Mouse (Mus musculus): ENCODE measurements at regions not wholly inside any gene's neighbourhood (a gene's known extent, or its start where the extent isn't known, plus 50 kb on each side); places are given as distances from the start of the nearest gene placed in this dataset.

DNA sequence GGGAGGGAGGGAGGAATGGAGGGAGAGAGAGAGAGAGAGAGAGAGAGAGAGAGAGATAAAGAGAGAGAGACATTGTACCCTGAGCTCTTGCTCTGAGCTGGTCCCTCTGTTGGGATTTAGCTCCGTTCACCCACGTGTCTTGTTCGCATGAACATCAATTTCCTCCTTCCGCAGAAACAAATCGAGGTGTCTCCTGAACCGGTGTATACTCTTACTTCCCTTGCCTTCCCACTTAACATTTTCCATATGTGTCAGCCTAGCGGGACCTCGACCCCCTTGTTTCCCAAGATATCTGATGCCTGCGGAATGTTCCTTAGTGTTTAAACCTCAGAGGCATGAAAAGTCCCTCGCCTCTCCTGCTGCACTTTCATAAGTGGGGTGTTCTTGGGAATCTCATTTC is 484.1 kb downstream of the Med13l start:
- Histone ChIP-seq H3K27me3 (ENCODE audit: control insufficient read depth, insufficient read depth, insufficient read length) (no peaks in the 10 kb centered on the region), H3K79me2 (ENCODE audit: control insufficient read depth, insufficient read depth) (no peaks in the 10 kb centered on the region), H3ac (ENCODE audit: control insufficient read depth, insufficient read length, low read depth) (no peak overlapping the region), H3K36me3 (ENCODE audit: control insufficient read depth, insufficient read depth) (no peaks in the 10 kb centered on the region), H3K79me3 (ENCODE audit: low read depth) (no peaks in the 10 kb centered on the region), H3K4me3 (ENCODE audit: insufficient read depth, poor library complexity, severe bottlenecking) (no peak overlapping the region)
- TF ChIP-seq USF1 (IDR thresholded peaks at IDR 0.05; ENCODE audit: low read depth) (no peak), CEBPB (IDR thresholded peaks at IDR 0.05; ENCODE audit: low read depth) (no peak), CTCF (IDR thresholded peaks at IDR 0.05; ENCODE audit: control insufficient read depth, insufficient read depth, insufficient read length) (no peak), MYOG (IDR thresholded peaks at IDR 0.05; ENCODE audit: control insufficient read depth, extremely low read depth, insufficient read length) (no peak), MAX (IDR thresholded peaks at IDR 0.05) (no peak), FOSL1 (IDR thresholded peaks at IDR 0.05; ENCODE audit: insufficient read depth, low read length, poor library complexity, severe bottlenecking) (no peak), MYOD1 (IDR thresholded peaks at IDR 0.05; ENCODE audit: control insufficient read depth, insufficient read length, low read depth) (no peak)

- H3K27me3 ChIP-seq (ENCODE audit: control insufficient read depth, insufficient read depth, insufficient read length): no peaks in the 10 kb centered on the region
- H3K79me3 ChIP-seq (ENCODE audit: low read depth): no peaks in the 10 kb centered on the region
- H3ac ChIP-seq (ENCODE audit: control insufficient read depth, insufficient read length, low read depth): no peak overlapping the region
- H3K79me2 ChIP-seq (ENCODE audit: control insufficient read depth, insufficient read depth): no peaks in the 10 kb centered on the region
- TF ChIP-seq MYOD1 (IDR thresholded peaks at IDR 0.05; ENCODE audit: control insufficient read depth, insufficient read length, low read depth) (no peak), FOSL1 (IDR thresholded peaks at IDR 0.05; ENCODE audit: insufficient read depth, low read length, poor library complexity, severe bottlenecking) (no peak), CEBPB (IDR thresholded peaks at IDR 0.05; ENCODE audit: low read depth) (no peak), CTCF (IDR thresholded peaks at IDR 0.05; ENCODE audit: control insufficient read depth, insufficient read depth, insufficient read length) (no peak), MAX (IDR thresholded peaks at IDR 0.05) (no peak), USF1 (IDR thresholded peaks at IDR 0.05; ENCODE audit: low read depth) (no peak), MYOG (IDR thresholded peaks at IDR 0.05; ENCODE audit: control insufficient read depth, extremely low read depth, insufficient read length) (no peak)
- no peaks in the 10 kb centered on the region for H3K36me3 ChIP-seq (ENCODE audit: control insufficient read depth, insufficient read depth)
- no peak overlapping the region for H3K4me3 ChIP-seq (ENCODE audit: insufficient read depth, poor library complexity, severe bottlenecking)
Measured at GRCm38 (mm10) chr5:119047581-119047980, 487.1 kb downstream of the Med13l start.

DNA sequence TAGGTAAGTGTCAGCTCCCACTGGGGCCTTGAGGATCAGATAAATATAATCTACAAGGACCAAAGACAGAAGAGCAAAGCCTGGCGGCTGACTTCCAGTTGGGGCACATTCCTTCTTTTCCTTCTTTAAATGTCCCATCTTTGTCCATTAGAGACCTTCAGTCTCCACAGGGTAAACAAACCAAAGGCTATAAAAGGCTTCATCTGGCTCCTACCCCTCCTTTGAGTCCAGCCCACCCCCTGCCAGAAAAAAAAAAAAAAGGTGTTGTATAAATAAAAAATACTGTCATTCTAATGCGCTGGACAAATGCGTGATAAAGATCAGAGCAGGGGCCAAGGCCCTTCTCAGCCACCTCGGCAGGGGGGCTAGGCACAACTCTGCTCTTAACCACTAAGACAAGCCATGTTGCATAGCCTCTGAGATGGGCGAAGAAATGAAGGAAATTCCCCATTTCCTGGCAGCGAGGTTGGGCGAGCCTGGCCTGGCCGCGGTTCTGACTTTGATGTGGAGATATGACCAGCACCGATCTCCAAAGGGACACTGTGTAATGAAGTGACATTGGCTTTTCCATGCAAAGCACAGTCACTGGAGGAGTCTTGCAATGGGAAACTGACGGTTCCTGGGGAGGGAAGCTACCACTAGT is 492.0 kb downstream of the Med13l start:
- H3K79me3 ChIP-seq (ENCODE audit: low read depth): no peaks in the 10 kb centered on the region
- no peaks in the 10 kb centered on the region for H3K27me3 ChIP-seq (ENCODE audit: control insufficient read depth, insufficient read depth, insufficient read length)
- no peak overlapping the region for H3ac ChIP-seq (ENCODE audit: control insufficient read depth, insufficient read length, low read depth)
- no peaks in the 10 kb centered on the region for H3K36me3 ChIP-seq (ENCODE audit: control insufficient read depth, insufficient read depth)
- no peaks in the 10 kb centered on the region for H3K79me2 ChIP-seq (ENCODE audit: control insufficient read depth, insufficient read depth)
- H3K4me3 ChIP-seq (ENCODE audit: insufficient read depth, poor library complexity, severe bottlenecking): no peak overlapping the region
- TF ChIP-seq FOSL1 (IDR thresholded peaks at IDR 0.05; ENCODE audit: insufficient read depth, low read length, poor library complexity, severe bottlenecking) (no peak), MAX (IDR thresholded peaks at IDR 0.05) (no peak), MYOG (IDR thresholded peaks at IDR 0.05; ENCODE audit: control insufficient read depth, extremely low read depth, insufficient read length) (no peak), USF1 (IDR thresholded peaks at IDR 0.05; ENCODE audit: low read depth) (no peak), MYOD1 (IDR thresholded peaks at IDR 0.05; ENCODE audit: control insufficient read depth, insufficient read length, low read depth) (no peak), CEBPB (IDR thresholded peaks at IDR 0.05; ENCODE audit: low read depth) (no peak), CTCF (IDR thresholded peaks at IDR 0.05; ENCODE audit: control insufficient read depth, insufficient read depth, insufficient read length) (no peak)

- Histone ChIP-seq H3K79me2 (ENCODE audit: control insufficient read depth, insufficient read depth) (no peaks in the 10 kb centered on the region), H3K79me3 (ENCODE audit: low read depth) (no peaks in the 10 kb centered on the region), H3K27me3 (ENCODE audit: control insufficient read depth, insufficient read depth, insufficient read length) (no peaks in the 10 kb centered on the region), H3K4me3 (ENCODE audit: insufficient read depth, poor library complexity, severe bottlenecking) (no peak overlapping the region), H3K36me3 (ENCODE audit: control insufficient read depth, insufficient read depth) (no peaks in the 10 kb centered on the region), H3ac (ENCODE audit: control insufficient read depth, insufficient read length, low read depth) (no peak overlapping the region)
- no peak for TF ChIP-seq FOSL1 (IDR thresholded peaks at IDR 0.05; ENCODE audit: insufficient read depth, low read length, poor library complexity, severe bottlenecking)
- TF ChIP-seq MYOG (IDR thresholded peaks at IDR 0.05; ENCODE audit: control insufficient read depth, extremely low read depth, insufficient read length): no peak
- no peak for TF ChIP-seq MYOD1 (IDR thresholded peaks at IDR 0.05; ENCODE audit: control insufficient read depth, insufficient read length, low read depth)
- no peak for TF ChIP-seq MAX (IDR thresholded peaks at IDR 0.05)
- no peak for TF ChIP-seq USF1 (IDR thresholded peaks at IDR 0.05; ENCODE audit: low read depth)
Measured at GRCm38 (mm10) chr5:119053738-119054137, 493.3 kb downstream of the Med13l start.

- Histone ChIP-seq H3K79me3 (ENCODE audit: low read depth) (no peaks in the 10 kb centered on the region), H3K4me3 (ENCODE audit: insufficient read depth, poor library complexity, severe bottlenecking) (no peak overlapping the region), H3K79me2 (ENCODE audit: control insufficient read depth, insufficient read depth) (no peaks in the 10 kb centered on the region), H3K36me3 (ENCODE audit: control insufficient read depth, insufficient read depth) (no peaks in the 10 kb centered on the region), H3ac (ENCODE audit: control insufficient read depth, insufficient read length, low read depth) (no peak overlapping the region), H3K27me3 (ENCODE audit: control insufficient read depth, insufficient read depth, insufficient read length) (no peaks in the 10 kb centered on the region)
- no peak for TF ChIP-seq CTCF (IDR thresholded peaks at IDR 0.05; ENCODE audit: control insufficient read depth, insufficient read depth, insufficient read length)
- no peak for TF ChIP-seq MYOD1 (IDR thresholded peaks at IDR 0.05; ENCODE audit: control insufficient read depth, insufficient read length, low read depth)
- TF ChIP-seq MAX (IDR thresholded peaks at IDR 0.05): no peak
Measured at GRCm38 (mm10) chr5:119054393-119054792, 493.9 kb downstream of the Med13l start.

DNA sequence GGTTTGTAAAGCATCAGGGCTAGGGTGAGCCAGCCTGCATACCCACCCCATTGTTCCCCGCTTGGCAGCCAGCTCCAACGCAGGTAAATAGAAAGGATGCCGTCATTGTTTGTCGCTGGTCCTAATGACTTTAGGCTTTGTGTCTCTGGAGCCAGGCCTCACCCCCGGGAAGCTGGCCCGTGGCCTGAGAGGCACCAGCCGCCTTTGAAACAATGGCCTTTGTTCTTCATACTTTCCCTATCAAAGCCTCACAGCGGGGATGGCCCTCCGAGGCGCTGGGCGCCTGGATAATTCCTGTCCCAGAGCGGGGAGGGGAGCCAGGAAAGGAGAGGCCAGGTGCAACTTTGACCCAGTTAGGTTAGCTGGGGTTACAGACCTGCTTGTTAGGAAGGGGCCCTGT is 495.0 kb downstream of the Med13l start:
- Histone ChIP-seq H3ac (ENCODE audit: control insufficient read depth, insufficient read length, low read depth) (no peak overlapping the region), H3K36me3 (ENCODE audit: control insufficient read depth, insufficient read depth) (no peaks in the 10 kb centered on the region), H3K4me3 (ENCODE audit: insufficient read depth, poor library complexity, severe bottlenecking) (no peak overlapping the region), H3K79me2 (ENCODE audit: control insufficient read depth, insufficient read depth) (no peaks in the 10 kb centered on the region), H3K79me3 (ENCODE audit: low read depth) (no peaks in the 10 kb centered on the region), H3K27me3 (ENCODE audit: control insufficient read depth, insufficient read depth, insufficient read length) (no peaks in the 10 kb centered on the region)
- TF ChIP-seq FOSL1 (IDR thresholded peaks at IDR 0.05; ENCODE audit: insufficient read depth, low read length, poor library complexity, severe bottlenecking) (no peak), MYOG (IDR thresholded peaks at IDR 0.05; ENCODE audit: control insufficient read depth, extremely low read depth, insufficient read length) (no peak), CTCF (IDR thresholded peaks at IDR 0.05; ENCODE audit: control insufficient read depth, insufficient read depth, insufficient read length) (no peak), MAX (IDR thresholded peaks at IDR 0.05) (no peak), MYOD1 (IDR thresholded peaks at IDR 0.05; ENCODE audit: control insufficient read depth, insufficient read length, low read depth) (no peak), USF1 (IDR thresholded peaks at IDR 0.05; ENCODE audit: low read depth) (no peak), CEBPB (IDR thresholded peaks at IDR 0.05; ENCODE audit: low read depth) (no peak)
